Mouse (Mus musculus) left cerebral cortex, postnatal 4 days (tissue): ENCODE results near the gene Metrnl. TPM values are rescaled to one million over a fixed set of nuclear protein-coding genes. Genes with fewer than 3 reads are reported as not detected.

Source experiments
- DNase-seq: peaks from one replicate; pipeline ENCODE4 v3.0.0-alpha.2; 2022
- intact Hi-C: fragments of 180-260 bp; cut with DNase I; formaldehyde crosslinking; loops from one replicate; pipeline ENCODE4 v1.15.1; 2025
- total RNA-seq, 2 experiments: library from RNA; stranded (reverse); gene quantifications; 2 replicates each; pipeline ENCODE4 v1.2.3; 2021

Gene Metrnl
- total RNA-seq, 2 experiments from 2014 or later, result 6.5 to 6.8 TPM

DNA sequence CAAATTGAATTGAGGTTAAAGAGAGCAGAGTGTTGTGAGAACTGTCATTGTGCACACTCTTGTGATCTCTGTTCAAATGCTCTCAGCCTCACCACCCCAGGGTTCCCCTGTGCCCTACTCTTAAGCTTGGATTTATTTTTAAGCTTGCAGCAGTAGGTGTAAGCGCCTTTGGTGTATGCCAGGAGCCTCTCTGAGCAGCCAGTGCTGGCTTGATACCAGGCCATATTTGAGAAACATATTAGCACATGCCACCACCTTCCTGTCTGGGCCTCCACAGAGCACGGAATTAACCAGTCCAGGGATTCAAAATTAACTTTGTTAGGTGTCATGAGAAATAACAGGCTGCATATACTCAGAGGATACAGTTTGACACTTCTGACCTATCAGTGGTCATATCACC, 25.3 kb downstream of the Metrnl start:
- no peak for DNase-seq
- intact Hi-C loops, result no loop called here

DNA sequence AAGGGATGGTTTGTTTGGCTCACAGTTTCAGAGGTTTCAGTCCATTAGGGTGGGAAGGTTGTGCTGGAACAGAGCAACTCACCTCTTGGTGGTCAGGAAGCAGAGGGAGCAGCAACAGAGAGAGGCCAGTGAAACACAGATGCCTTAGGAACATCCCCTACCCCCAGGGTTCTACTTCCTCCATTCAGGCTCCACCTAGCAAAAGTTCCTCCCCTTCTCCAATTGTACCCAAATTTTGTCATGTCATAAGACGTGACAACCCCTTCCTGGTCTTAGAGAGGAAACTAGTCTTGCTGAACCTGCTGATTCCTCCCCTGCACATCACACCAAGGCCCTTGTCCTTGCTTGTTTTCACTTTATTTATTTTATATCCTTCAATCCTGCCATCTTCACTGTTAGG, 32.8 kb downstream of the Metrnl start:
- intact Hi-C loops, result no loop called here
- no peak for DNase-seq

DNA sequence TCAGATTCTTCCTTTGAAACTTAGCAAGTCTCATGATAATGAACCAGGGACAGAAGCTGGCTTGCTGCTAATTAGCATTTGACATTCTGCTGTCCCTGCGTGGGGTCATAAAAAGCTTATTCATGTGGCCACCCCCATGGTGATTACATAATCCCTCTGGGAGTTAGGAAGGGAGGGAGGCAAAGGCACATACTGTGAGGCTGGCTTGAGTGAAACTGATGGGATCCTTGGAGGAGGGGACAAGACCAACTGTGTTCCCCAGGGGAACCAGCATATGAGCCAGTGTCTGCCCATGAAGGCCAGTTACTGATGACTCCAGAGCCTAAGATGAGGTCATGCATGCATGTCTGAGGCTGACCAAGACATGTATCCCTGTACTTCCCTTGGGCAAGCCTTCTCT, 33.5 kb downstream of the Metrnl start:
- intact Hi-C loops, result no loop called here
- DNase-seq, result no peak

DNA sequence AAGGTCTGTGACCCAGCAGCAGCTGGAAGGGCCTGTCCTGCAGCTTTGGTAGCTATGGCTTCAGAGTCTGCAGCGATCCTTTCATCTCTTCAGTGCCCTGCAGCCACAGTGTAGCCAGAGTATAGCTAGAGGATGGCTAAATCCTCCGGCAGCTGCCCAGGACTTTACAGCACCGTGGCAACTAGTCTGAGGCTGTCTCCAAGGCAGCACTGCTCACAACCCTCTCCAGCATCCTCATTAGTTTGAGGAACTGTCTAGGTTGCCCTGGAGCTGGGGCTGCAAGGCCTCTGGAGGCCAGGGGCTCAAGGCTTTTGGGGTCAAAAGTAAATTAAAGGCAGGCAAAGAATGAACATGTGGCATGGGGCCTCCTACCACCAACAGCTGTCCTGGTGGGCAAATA, 37.3 kb downstream of the Metrnl start:
- no peak for DNase-seq
- intact Hi-C loops, result no loop called here

DNA sequence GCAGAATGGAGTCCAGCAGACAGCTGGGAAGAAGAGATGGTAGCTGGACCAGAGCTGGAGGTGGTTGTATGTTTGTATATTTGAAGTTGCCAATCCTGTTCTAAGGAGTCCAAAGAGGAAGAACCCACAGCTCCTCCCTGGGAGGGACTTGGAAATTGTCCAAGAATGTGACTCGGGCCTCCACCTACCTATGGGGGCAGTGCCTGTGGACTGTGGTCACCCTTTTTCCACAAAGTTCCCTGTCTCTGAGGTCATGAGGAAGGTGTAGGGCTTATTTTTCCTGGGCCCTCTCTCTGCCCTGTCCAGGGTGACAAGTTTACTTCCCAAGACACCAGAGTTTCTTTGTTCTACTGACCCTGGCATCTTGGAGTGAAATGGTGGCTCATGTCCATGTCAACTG, 39.6 kb downstream of the Metrnl start:
- intact Hi-C loops, result no loop called here
- DNase-seq, result no peak

DNA sequence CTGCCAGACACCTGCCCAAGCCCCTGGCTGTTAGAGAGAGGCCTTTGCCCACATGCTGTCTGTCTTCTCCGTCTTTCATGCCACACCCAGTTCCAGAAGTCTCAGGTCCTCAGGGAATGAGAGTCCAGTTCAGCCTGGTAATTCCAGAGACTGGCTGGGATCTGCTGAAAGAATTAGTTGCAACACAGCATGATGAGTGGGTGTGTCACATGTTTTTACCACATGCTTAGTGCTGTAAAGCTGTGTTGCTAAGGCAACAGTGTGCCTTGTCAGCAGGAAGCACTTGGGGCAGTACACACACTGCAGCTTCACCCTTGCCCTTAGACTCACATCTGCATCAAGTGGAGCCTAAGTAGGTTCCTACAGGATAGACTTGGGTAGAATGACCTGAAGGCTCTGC, 40.1 kb downstream of the Metrnl start:
- no peak for DNase-seq
- intact Hi-C loops, result no loop called here

DNA sequence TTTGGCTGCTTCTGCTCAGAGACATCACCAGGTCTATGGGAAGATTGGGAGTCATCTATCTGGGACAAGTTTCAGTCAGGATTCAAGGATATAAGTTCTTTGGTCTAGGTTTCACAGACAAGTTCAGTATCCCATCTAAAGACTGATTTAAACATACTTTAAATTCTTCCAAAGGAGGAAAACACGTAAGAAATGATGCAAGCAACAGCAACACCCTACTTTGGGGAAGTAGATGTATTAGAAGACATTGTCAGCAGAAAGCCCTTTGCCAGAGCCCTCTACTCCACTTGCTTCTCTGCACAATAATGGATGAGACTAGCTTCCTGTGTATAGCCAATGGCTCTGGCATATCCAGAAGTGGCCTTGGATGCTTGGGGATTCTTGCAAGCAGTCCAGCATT, 41.8 kb downstream of the Metrnl start:
- intact Hi-C loops, result no loop called here
- DNase-seq, result no peak

DNA sequence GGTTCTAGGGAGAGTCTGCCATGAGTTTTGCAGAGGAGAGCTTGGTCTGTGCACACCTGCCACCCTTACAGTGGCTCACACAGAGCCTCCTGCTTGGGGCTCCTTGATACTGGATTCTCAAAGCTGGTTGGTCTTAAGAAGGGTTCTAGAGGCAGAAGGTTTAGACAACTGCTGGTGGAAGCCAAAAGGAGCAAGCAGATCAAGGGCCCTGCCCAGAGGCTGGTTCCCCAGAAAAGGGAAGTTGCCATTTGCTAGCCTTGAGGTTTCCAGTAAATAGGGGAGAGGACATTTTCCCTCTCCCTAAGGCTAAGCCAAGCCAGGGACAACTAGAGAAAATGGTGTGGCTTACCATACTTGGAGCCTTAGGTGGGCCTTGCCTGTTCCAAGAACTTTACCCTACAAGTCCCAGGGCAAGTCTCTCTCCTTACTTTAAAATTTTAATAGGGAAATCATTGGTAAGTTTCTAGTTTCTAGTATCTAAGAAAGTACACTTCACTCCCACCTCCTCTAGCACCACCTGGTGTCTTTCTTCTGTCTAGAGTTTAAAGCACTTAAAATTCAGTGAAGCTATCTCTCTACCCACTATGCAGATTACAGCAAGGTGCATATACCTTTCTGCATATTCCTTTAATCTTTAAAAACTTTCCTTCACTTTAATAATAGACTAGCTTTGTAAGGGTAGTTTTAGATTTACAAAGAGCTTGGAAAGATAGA, 42.7 kb downstream of the Metrnl start:
- no peak for DNase-seq
- intact Hi-C loops, result no loop called here

DNA sequence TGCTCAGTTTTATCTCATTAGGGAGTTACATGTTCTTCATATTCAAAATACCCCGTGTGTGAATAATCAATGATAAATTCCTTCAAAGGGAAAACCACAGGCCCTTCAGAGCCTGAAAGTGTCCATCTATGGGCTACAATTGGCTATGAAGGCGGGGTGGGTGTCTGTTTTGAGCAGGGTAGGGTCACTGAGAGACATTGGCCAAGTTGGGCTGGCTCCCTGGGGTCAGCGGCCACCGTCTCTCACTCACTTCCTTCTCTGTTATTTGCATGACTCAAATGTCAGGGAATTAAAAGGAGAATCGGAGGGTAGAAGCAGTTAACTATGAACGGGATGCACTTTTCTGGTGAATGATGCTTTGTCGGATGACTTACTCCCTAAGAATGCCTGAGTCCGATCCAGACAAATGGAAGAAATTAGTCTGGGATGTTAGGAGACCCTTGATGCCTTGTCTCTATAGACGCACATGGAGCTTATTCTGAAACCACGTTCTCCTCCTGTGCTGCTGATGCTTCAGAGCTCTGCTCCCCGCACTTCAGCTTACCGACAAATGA, 45.7 kb downstream of the Metrnl start:
- no peak for DNase-seq
- intact Hi-C loops, result no loop called here

DNA sequence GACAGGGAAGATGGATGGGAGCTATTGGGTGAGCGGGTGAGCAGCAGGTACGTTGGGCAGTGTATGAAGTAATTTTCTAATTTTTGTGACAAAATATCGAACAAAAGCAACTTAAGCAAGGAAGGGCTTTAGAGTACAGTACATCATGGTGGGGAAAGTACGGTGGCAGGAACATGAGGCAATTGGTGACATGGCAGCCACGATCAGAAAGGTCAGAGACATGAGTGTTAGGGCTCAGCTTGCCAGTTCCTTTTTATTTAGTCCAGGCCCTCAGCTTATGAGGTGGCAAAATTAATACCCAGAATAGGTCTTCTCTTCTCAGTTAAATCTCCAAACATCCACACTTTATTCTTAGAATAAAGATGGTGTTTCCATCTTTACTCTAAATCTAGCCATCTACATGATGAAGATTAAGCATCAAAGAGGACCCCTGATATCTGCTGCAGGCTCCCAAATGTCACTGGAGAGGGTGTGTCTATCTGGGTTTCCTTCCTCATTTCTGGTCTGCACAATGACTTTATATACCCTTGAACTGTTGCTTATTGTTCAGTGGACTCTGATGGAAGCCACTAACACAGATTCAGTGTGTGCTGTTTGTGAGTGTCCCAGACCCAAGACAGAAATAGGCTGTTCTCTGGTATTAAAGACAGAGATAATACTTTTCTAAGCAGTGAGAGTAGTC, 46.8 kb downstream of the Metrnl start:
- intact Hi-C loops, result no loop called here
- no peak for DNase-seq

Other genes starting within 250 kb of the Metrnl start
- gene Tbcd, start 249.6 kb upstream of the Metrnl start, total RNA-seq, result 10 to 100 TPM; 68.4 to 75.2 TPM
- not detected for gene Zfp750, start 182.2 kb upstream of the Metrnl start, total RNA-seq
- 1 to 10 TPM; 7.2 to 7.6 TPM for gene B3gntl1, start 28.4 kb upstream of the Metrnl start, total RNA-seq
- not detected for gene Ptchd3, start 128.7 kb downstream of the Metrnl start, total RNA-seq